Mouse (Mus musculus): Measurements from ENCODE around the gene Gsg1l.

DNA sequence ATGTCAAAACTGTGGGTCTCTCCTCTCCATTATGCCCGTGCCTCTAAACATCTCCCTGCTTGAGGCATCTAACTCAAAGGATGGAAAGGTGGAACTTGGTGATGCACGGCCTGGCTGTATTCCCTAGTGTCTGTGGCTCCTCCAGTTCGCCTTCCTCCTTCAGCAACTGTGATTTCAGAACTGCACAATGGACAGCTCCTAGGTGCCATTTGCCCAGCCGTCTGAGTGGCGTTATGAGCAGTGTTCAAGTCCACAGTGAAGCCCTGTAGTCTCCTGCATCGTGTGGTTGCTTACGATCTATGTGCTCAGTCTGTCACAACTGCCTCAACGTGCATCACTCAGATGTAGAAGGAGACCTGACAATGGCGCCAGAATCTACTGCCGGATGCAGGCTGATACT is 96.6 kb downstream of the Gsg1l start:
- TF ChIP-seq POLR2A (IDR thresholded peaks at IDR 0.05; ENCODE audit: borderline replicate concordance, control insufficient read depth, low read depth, low read length) (no peak), CTCF (IDR thresholded peaks at IDR 0.05; ENCODE audit: control insufficient read depth, insufficient read depth, low read length) (no peak)
